Mouse (Mus musculus): ENCODE measurements around the gene Olfr1184.
"Not testable (repeated sequence)": the region's sequence is repeated elsewhere in the genome, so short reads cannot be mapped to it uniquely, and the experiment has no call there.

Olfr1184 gene

DNA sequence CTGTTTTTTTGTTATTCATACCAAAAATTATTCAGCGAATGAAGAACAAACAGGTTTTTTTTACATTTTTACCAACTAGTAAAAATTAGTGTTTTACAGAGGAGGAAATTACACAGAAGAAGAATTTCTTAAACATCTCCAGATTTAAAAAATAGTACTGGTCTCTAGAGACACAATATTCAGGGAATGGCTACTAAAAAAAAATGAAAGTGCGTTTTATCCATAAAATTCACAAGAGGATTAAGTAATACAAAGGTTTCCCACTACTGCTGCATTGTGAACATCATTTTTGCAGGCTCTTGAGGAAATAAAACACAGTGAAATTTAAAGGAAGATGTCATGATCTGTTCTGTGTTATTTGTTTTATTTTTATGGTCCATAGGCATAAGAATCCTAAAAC, at the start of gene Olfr1184:
Gene Olfr1184, plus strand, starts transcription at position 301 of the 400 bp plus-strand sequence.
- DNase-seq: no peak

DNA sequence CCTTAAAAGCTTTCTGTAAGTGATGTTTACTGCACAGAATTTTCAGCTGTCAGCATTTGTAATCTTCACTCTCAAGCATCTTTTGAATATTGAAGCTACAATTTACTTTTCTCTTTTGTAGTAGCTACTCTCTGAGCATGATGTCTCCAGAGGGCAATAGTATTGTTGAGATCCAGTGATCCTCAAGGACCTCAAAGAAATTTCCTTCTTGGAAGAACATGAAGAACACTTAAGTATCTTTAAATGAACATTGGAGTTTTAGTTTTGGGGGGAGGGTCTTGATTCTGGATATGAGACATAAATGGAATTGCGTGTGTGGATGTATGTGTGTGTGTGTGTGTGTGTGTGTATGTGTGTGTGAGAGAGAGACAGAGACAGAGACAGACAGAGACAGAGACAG, 34.4 kb upstream of the Olfr1184 start, which contains the start of gene Gm13757:
Gene Gm13757, minus strand, starts transcription at position 101 of the 400 bp plus-strand sequence.
- DNase-seq: no peak

DNA sequence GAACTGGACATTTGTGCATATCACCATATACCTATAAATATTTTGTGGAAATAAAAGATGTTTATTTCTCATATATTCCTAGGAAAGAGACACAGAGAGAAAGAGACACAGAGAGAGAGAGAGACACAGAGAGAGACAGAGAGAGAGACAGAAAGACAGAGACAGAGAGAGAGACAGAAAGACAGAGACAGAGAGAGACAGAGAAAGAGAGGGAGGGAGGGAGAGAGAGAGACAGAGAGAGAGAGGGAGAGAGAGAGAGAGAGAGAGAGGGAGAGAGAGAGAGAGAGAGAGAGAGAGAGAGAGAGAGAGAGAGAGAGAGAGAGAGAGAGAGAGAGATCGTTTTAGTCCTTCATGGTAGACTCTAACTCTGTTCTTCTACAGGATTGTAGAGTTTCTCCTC, 28.8 kb upstream of the Olfr1184 start, which contains the start of gene Olfr1183:
Gene Olfr1183, plus strand, starts transcription at position 301 of the 400 bp plus-strand sequence.
- not testable (repeated sequence) for DNase-seq

DNA sequence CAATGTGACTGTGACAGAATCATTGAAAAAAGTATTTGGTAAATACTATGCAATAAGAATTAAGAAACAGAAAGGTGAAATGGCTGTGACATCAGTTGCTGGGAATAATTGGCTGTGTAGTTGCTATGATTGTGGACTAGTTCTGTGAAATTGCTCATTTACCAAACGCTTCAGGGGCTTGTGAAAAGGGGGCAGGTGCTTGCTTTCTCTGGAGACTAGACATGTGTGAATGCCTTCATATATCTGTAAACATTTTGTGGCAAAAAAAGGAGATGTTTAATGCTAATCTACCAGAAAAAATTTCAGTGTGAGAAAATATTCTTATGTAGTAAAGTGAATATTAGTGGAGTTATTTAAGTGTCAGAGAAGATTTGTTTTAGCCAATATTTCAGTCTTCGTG, 9.6 kb downstream of the Olfr1184 start, which contains the start of gene Olfr1185-ps1:
Gene Olfr1185-ps1, plus strand, starts transcription at position 301 of the 400 bp plus-strand sequence.
- no peak for DNase-seq

DNA sequence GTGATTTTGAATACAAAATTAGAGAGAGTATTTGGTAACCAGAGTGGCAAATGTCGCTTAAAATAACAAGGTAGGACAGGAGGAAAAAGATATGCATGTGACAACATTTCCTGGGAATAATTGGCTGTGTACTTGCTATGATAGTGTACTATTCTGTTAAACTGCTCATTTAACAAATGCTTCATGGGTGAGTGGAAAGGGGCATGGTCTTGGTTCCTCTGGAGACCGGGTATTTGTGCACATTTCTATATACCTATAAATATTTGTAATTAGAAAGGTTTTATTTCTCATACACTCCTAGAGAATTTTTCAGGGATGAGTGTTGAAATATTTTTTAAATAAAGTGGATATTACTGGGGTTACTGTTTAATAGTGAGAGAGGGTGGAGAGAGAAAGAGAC, 34.9 kb downstream of the Olfr1184 start, which contains the start of gene Olfr1186:
Gene Olfr1186, plus strand, starts transcription at position 301 of the 400 bp plus-strand sequence.
- no peak for DNase-seq

DNA sequence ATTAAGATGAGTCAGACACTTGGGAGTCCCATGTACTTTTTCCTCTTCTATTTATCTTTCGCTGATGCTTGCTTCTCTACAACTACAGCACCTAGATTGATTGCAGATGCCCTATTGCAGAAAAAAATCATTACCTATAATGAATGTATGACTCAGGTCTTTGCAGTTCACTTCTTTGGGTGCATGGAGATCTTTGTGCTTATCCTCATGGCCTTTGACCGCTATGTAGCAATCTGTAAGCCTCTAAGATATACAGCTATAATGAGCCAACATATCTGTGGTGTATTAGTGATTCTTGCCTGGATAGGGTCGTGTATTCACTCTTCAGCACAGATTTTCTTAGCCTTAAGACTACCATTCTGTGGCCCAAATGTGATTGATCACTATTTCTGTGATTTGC, 42.3 kb downstream of the Olfr1184 start:
- no peak for DNase-seq
